Mouse (Mus musculus) liver, postnatal 0 days (tissue): ENCODE results near the gene Ica1.

ENCODE experiments used
- CTCF ChIP-seq: sonication (generic); IDR thresholded peaks from 2 replicates; pipeline ENCODE4 v1.5.1; 2016; ENCODE audit warnings: antibody characterized with exemption, low read depth
- EP300 ChIP-seq: IDR thresholded peaks from 2 replicates; pipeline ENCODE4 v1.6.1; 2016; ENCODE audit warnings: antibody characterized with exemption, low read depth, mild to moderate bottlenecking

GRCm38 (mm10) chr6:8765064-8765463 lies 13.2 kb downstream of the Ica1 start:
- TF ChIP-seq CTCF (no peak), EP300 (no peak)
